In genomic region chr4:114637120-114637519, GRCm38 (mm10) we compare ENCODE assay signal across 10 mouse cellular contexts.
DNase-seq lines count a peak whose midpoint lies in the region; ATAC-seq lines count a peak whose summit lies in the region.
"Had no signal": no experiment of that assay in that cellular context is flagged by ENCODE, and none has a peak within 500 bp of the region (broad histone marks: within the 10 kb centered on the region; RNA-seq: fewer than 3 reads in every experiment).

No protein-coding gene starts in this region.

- H3K4me1 ChIP-seq in midbrain, embryonic 11.5 days (ENCODE audit: control insufficient read depth, insufficient read depth, low read length), result no peaks in the 10 kb centered on the region
- H3K4me1 ChIP-seq in midbrain, embryonic 13.5 days (replicated peaks), result no peaks in the 10 kb centered on the region
- H3K4me1 ChIP-seq in embryonic facial prominence, embryonic 11.5 days (ENCODE audit: control insufficient read depth, insufficient read depth, low read length), result no peaks in the 10 kb centered on the region
- H3K4me1 ChIP-seq: hindbrain, embryonic 15.5 days had no signal

- no peak overlapping the region for H3K9ac ChIP-seq in midbrain, embryonic 11.5 days (ENCODE audit: low read length)
- no peak overlapping the region for H3K9ac ChIP-seq in midbrain, embryonic 13.5 days (replicated peaks)
- H3K9ac ChIP-seq in embryonic facial prominence, embryonic 11.5 days (replicated peaks; ENCODE audit: low read length), result no peak overlapping the region
- H3K9ac ChIP-seq: hindbrain, embryonic 15.5 days had no signal

- DNase-seq in cerebellum, postnatal 14 days, result peak; percentile 32 to 35
- DNase-seq in cerebellum, adult 11 months, result no peak
- DNase-seq in midbrain, embryonic 11.5 days (ENCODE audit: low spot score, missing footprints), result peak; percentile 92
- peak; percentile 64 for DNase-seq in embryonic facial prominence, embryonic 11.5 days (ENCODE audit: low spot score)
- DNase-seq in lung, postnatal 36 days, result peak; percentile 52
- DNase-seq in spleen, postnatal 4 days (ENCODE audit: low spot score in 2 of 2), result no peak

- H3K27ac ChIP-seq in midbrain, embryonic 11.5 days (ENCODE audit: low read depth, low read length), result no peak overlapping the region
- no peak overlapping the region for H3K27ac ChIP-seq in midbrain, embryonic 13.5 days
- no peak overlapping the region for H3K27ac ChIP-seq in embryonic facial prominence, embryonic 11.5 days (replicated peaks; ENCODE audit: low read depth, low read length)
- H3K27ac ChIP-seq: hindbrain, embryonic 15.5 days had no signal

- no peaks in the 10 kb centered on the region for H3K27me3 ChIP-seq in midbrain, embryonic 11.5 days (ENCODE audit: control insufficient read depth, insufficient read depth, low read length)
- no peaks in the 10 kb centered on the region for H3K27me3 ChIP-seq in midbrain, embryonic 13.5 days
- H3K27me3 ChIP-seq in embryonic facial prominence, embryonic 11.5 days (ENCODE audit: control insufficient read depth, insufficient read depth, low read length), result no peaks in the 10 kb centered on the region

- no peaks in the 10 kb centered on the region for H3K9me3 ChIP-seq in midbrain, embryonic 11.5 days (ENCODE audit: control insufficient read depth, low read length)
- H3K9me3 ChIP-seq in midbrain, embryonic 13.5 days, result no peaks in the 10 kb centered on the region; the same call in 1 of the 2 replicates
- H3K9me3 ChIP-seq in embryonic facial prominence, embryonic 11.5 days (replicated peaks; ENCODE audit: control insufficient read depth, low read length), result no peaks in the 10 kb centered on the region

- no peaks in the 10 kb centered on the region for H3K36me3 ChIP-seq in midbrain, embryonic 11.5 days (ENCODE audit: control insufficient read depth, insufficient read depth, low read length)
- no peaks in the 10 kb centered on the region for H3K36me3 ChIP-seq in midbrain, embryonic 13.5 days
- H3K36me3 ChIP-seq in embryonic facial prominence, embryonic 11.5 days (replicated peaks; ENCODE audit: control insufficient read depth, insufficient read depth, low read depth, low read length), result no peaks in the 10 kb centered on the region
- H3K36me3 ChIP-seq: G1E; hindbrain, embryonic 15.5 days had no signal

- no peak overlapping the region for H3K4me2 ChIP-seq in midbrain, embryonic 11.5 days
- no peak overlapping the region for H3K4me2 ChIP-seq in midbrain, embryonic 13.5 days (replicated peaks)
- H3K4me2 ChIP-seq in embryonic facial prominence, embryonic 11.5 days (ENCODE audit: low read depth, low read length), result no peak overlapping the region
- H3K4me2 ChIP-seq: hindbrain, embryonic 15.5 days had no signal

- ATAC-seq in midbrain, embryonic 11.5 days (ENCODE audit: low FRiP score), result peak; percentile 61; the same call in 1 of the 2 replicates
- no peak for ATAC-seq in midbrain, embryonic 13.5 days
- ATAC-seq in embryonic facial prominence, embryonic 11.5 days (replicated peaks; ENCODE audit: insufficient number of reproducible peaks, low FRiP score, low TSS enrichment, low read depth), result peak; percentile 23; the same call in 1 of the 2 replicates
- ATAC-seq in monocyte, adult 5-6 weeks (replicated peaks; ENCODE audit: insufficient number of reproducible peaks, low FRiP score, low TSS enrichment, poor library complexity, severe bottlenecking), result no peak

- 18% methylated on average over 3 of the region's 3 CpGs for WGBS in midbrain, embryonic 11.5 days
- WGBS in midbrain, embryonic 13.5 days, result 22% methylated on average over 3 of the region's 3 CpGs
- 15% methylated on average over 3 of the region's 3 CpGs for WGBS in embryonic facial prominence, embryonic 11.5 days

- no peak overlapping the region for H3K4me3 ChIP-seq in midbrain, embryonic 11.5 days (ENCODE audit: low read depth, low read length)
- no peak overlapping the region for H3K4me3 ChIP-seq in midbrain, embryonic 13.5 days (replicated peaks)
- H3K4me3 ChIP-seq in embryonic facial prominence, embryonic 11.5 days (ENCODE audit: low read depth, low read length), result no peak overlapping the region
- H3K4me3 ChIP-seq: hindbrain, embryonic 15.5 days had no signal

Comparison
In these comparisons a context has a peak if more than half of its experiments do, and no peak if none do; other contexts are left out.
1. DNase-seq: peak in cerebellum, postnatal 14 days (2 of 2), midbrain, embryonic 11.5 days (single experiment), embryonic facial prominence, embryonic 11.5 days (single experiment) and lung, postnatal 36 days (single experiment); none in cerebellum, adult 11 months (single experiment) and spleen, postnatal 4 days (0 of 2).
2. ATAC-seq: peak in midbrain, embryonic 11.5 days (single experiment) and embryonic facial prominence, embryonic 11.5 days (single experiment); none in midbrain, embryonic 13.5 days (single experiment) and monocyte, adult 5-6 weeks (single experiment).